Mouse (Mus musculus): Measurements from ENCODE around the gene R3hdm2.

DNA sequence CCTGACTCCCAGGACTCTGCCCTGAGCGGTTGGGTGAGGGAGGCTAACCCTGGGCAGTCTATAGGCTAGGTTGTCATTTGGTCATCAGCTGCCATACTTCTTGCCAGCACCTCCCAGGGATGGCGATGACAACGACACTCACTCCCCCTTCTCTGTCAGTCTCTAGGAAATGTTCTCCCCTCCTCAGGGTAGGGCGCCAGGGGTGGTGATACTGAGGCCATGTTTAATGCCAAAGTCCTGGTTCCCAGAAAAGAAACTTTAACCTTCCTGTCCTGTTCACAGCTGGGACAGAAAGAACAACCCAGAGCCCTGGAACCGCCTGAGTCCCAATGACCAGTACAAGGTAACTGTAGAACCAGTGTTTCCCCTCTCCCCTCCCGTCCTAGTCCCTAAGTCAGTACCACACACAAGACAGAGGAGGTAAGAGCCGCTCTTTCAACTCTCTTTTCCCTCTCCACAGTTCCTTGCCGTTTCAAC is 135.9 kb downstream of the R3hdm2 start:
- TF ChIP-seq EP300 (IDR thresholded peaks at IDR 0.05; ENCODE audit: low read depth in 1 of 2, low read length in 2 of 2) (no peak), CTCF (IDR thresholded peaks at IDR 0.05 in 2 of 3, conservative IDR thresholded peaks at IDR 0.05 in 1 of 3; ENCODE audit: control insufficient read depth in 1 of 3, insufficient read depth in 1 of 3, low read depth in 2 of 3, low read length in 3 of 3, poor library complexity in 1 of 3, severe bottlenecking in 1 of 3) (no peak), POLR2A (IDR thresholded peaks at IDR 0.05; ENCODE audit: control insufficient read depth in 1 of 2, insufficient read depth in 1 of 2, low read depth in 1 of 2, low read length in 2 of 2, poor library complexity in 1 of 2) (peak in 1 of 2 experiments; percentile 9; a peak in 1 of 4 replicates)

All from MEL (cell line).